Mouse (Mus musculus): Measurements from ENCODE around the gene Nbl1.

DNA sequence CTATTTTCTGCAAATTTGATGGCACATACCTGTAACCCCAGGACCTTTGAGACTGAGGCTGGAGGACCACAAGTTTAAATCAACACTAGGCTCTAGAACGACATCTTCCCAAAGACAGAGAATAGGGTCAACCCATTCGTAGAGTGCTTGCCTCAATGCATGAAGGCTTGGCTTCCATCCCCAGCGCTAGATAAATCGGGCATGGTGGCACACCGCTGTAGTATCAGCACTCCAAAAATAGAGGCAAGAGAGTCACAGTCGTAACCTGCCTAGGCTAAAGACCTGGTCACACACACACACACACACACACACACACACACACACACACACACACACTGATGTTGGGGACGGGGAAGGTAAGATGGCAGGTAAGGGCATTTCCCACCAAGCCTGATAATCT, 12.5 kb downstream of the Nbl1 start:
- TF ChIP-seq POLR2A (IDR thresholded peaks at IDR 0.05; ENCODE audit: control insufficient read depth, low read depth, low read length) = no peak
- TF ChIP-seq CTCF (IDR thresholded peaks at IDR 0.05; ENCODE audit: control insufficient read depth, insufficient read depth, insufficient replicate concordance, low read depth, low read length) = no peak

Data from testis, adult 2 months (tissue).